Mouse (Mus musculus) myocyte (in vitro differentiated cells): ENCODE measurements around the gene Fam167b.

Source experiments
- CEBPB ChIP-seq: IDR thresholded peaks from 2 replicates; pipeline ENCODE4 v1.6.1; 2011; ENCODE audit warnings: mild to moderate bottlenecking, moderate library complexity; ENCODE audit not compliant: poor library complexity, insufficient read depth, severe bottlenecking
- E2F4 ChIP-seq: IDR thresholded peaks from one replicate; pipeline ENCODE4 v1.6.1; 2011; ENCODE audit warnings: mild to moderate bottlenecking, control low read depth, moderate library complexity; ENCODE audit not compliant: insufficient read depth
- MAX ChIP-seq: IDR thresholded peaks from one replicate; pipeline ENCODE4 v1.6.1; 2011; ENCODE audit warnings: low read depth, mild to moderate bottlenecking, control low read depth
- MYOD1 ChIP-seq, 3 experiments: IDR thresholded peaks; one replicate each; pipeline ENCODE4 v1.6.1; 2011; ENCODE audit warnings: control low read depth in 2 of 3, low read depth in 2 of 3, mild to moderate bottlenecking in 2 of 3, moderate library complexity in 1 of 3; ENCODE audit not compliant: insufficient read length in 2 of 3, control insufficient read depth in 1 of 3
- POLR2A ChIP-seq: IDR thresholded peaks from one replicate; pipeline ENCODE4 v1.6.1; 2011; ENCODE audit warnings: low read depth, mild to moderate bottlenecking, control low read depth, moderate library complexity; ENCODE audit not compliant: insufficient read length
- POLR2AphosphoS2 ChIP-seq: IDR thresholded peaks from one replicate; pipeline ENCODE4 v1.6.1; 2011; ENCODE audit warnings: low read depth, control low read depth; ENCODE audit not compliant: insufficient read length
- REST ChIP-seq: IDR thresholded peaks from one replicate; pipeline ENCODE4 v1.6.1; 2011; ENCODE audit warnings: mild to moderate bottlenecking, control low read depth, moderate library complexity; ENCODE audit not compliant: insufficient read depth, insufficient read length
- SRF ChIP-seq: IDR thresholded peaks from one replicate; pipeline ENCODE4 v1.6.1; 2011; ENCODE audit warnings: low read depth; ENCODE audit not compliant: control insufficient read depth, insufficient read length
- TCF12 ChIP-seq: IDR thresholded peaks from one replicate; pipeline ENCODE4 v1.6.1; 2011; ENCODE audit warnings: mild to moderate bottlenecking, control low read depth; ENCODE audit not compliant: poor library complexity, insufficient read depth, severe bottlenecking
- USF1 ChIP-seq: IDR thresholded peaks from one replicate; pipeline ENCODE4 v1.6.1; 2011; ENCODE audit warnings: low read depth, mild to moderate bottlenecking, control low read depth, moderate library complexity

- TF ChIP-seq MYOD1 (IDR thresholded peaks at IDR 0.05; ENCODE audit: control insufficient read depth in 1 of 3, insufficient read length in 2 of 3, low read depth in 2 of 3) (no peak), POLR2A (no peak), POLR2AphosphoS2 (no peak), MAX (no peak), TCF12 (no peak), CEBPB (no peak), E2F4 (no peak), USF1 (no peak), SRF (no peak), REST (no peak)
Observed at GRCm38 (mm10) chr4:129588865-129589264, 10.5 kb upstream of the Fam167b start.
